30 mouse cellular contexts compared by ENCODE assay signal in genomic region chr2:105810286-105810685, GRCm38 (mm10).
"Had no signal": no experiment of that assay in that cellular context is flagged by ENCODE, and none has a peak within 500 bp of the region (broad histone marks: within the 10 kb centered on the region; RNA-seq: fewer than 3 reads in every experiment).

No protein-coding gene starts in this region.

- H3K9ac ChIP-seq: limb, embryonic 12.5 days; limb, embryonic 13.5 days; limb, embryonic 15.5 days; liver, embryonic 12.5 days; liver, embryonic 13.5 days; liver, embryonic 14.5 days; liver, embryonic 15.5 days; liver, postnatal 0 days; lung, embryonic 14.5 days; lung, embryonic 15.5 days; midbrain, embryonic 12.5 days; midbrain, embryonic 13.5 days; midbrain, embryonic 15.5 days had no signal

- H3K27me3 ChIP-seq: limb, embryonic 12.5 days; limb, embryonic 13.5 days; limb, embryonic 15.5 days; liver, embryonic 12.5 days; liver, embryonic 13.5 days; liver, embryonic 15.5 days; lung, embryonic 15.5 days; megakaryocyte, embryonic 14.5 days; midbrain, embryonic 15.5 days had no signal

- DNase-seq: left cerebral cortex, postnatal 4 days; liver; liver, embryonic 13.5 days; liver, postnatal 0 days; lung, adult 18-20 months; lung, adult 2 months; lung, embryonic 14.5 days; lung, postnatal 10 days; lung, postnatal 14 days; lung, postnatal 36 days; lung, postnatal 4 days had no signal

- ATAC-seq: liver, embryonic 12.5 days; liver, postnatal 0 days; lung, postnatal 0 days; midbrain, embryonic 13.5 days; midbrain, embryonic 15.5 days; midbrain, embryonic 16.5 days had no signal

- H3K4me2 ChIP-seq: limb, embryonic 12.5 days; limb, embryonic 13.5 days; limb, embryonic 15.5 days; liver, embryonic 11.5 days; liver, embryonic 12.5 days; liver, embryonic 13.5 days; liver, embryonic 15.5 days; lung, embryonic 14.5 days; lung, embryonic 15.5 days; midbrain, embryonic 12.5 days; midbrain, embryonic 13.5 days; midbrain, embryonic 15.5 days had no signal

- H3K36me3 ChIP-seq: limb, embryonic 10.5 days; limb, embryonic 12.5 days; limb, embryonic 13.5 days; limb, embryonic 15.5 days; liver, embryonic 12.5 days; liver, embryonic 13.5 days; liver, embryonic 15.5 days; lung, embryonic 15.5 days; midbrain, embryonic 10.5 days; midbrain, embryonic 12.5 days; midbrain, embryonic 13.5 days; midbrain, embryonic 15.5 days had no signal

- H3K9me3 ChIP-seq: limb, embryonic 10.5 days; limb, embryonic 12.5 days; limb, embryonic 13.5 days; limb, embryonic 15.5 days; liver, embryonic 12.5 days; liver, embryonic 13.5 days; liver, embryonic 15.5 days; lung, embryonic 15.5 days; megakaryocyte, embryonic 14.5 days; midbrain, embryonic 10.5 days; midbrain, embryonic 12.5 days; midbrain, embryonic 13.5 days; midbrain, embryonic 15.5 days had no signal

- H3K4me3 ChIP-seq: left cerebral cortex, adult 2 months; limb, embryonic 10.5 days; limb, embryonic 12.5 days; limb, embryonic 13.5 days; limb, embryonic 15.5 days; liver, embryonic 12.5 days; liver, embryonic 13.5 days; liver, embryonic 15.5 days; lung, embryonic 15.5 days; megakaryocyte, embryonic 14.5 days; midbrain, embryonic 10.5 days; midbrain, embryonic 12.5 days; midbrain, embryonic 13.5 days; midbrain, embryonic 15.5 days; myocyte had no signal

- H3K4me1 ChIP-seq: limb, embryonic 10.5 days; limb, embryonic 12.5 days; limb, embryonic 13.5 days; limb, embryonic 15.5 days; lung, embryonic 15.5 days; midbrain, embryonic 10.5 days; midbrain, embryonic 13.5 days; midbrain, embryonic 15.5 days had no signal

- H3K27ac ChIP-seq: left cerebral cortex, adult 2 months; limb, embryonic 10.5 days; limb, embryonic 12.5 days; limb, embryonic 13.5 days; limb, embryonic 15.5 days; liver, embryonic 12.5 days; liver, embryonic 13.5 days; liver, embryonic 14.5 days; liver, embryonic 15.5 days; lung, embryonic 15.5 days; macrophage; midbrain, embryonic 10.5 days; midbrain, embryonic 12.5 days; midbrain, embryonic 13.5 days; midbrain, embryonic 15.5 days had no signal
